Mouse (Mus musculus) liver, embryonic 14.5 days (tissue): ENCODE results near the gene Galnt10. TPM values are rescaled to one million over a fixed set of nuclear protein-coding genes. Genes with fewer than 3 reads are reported as not detected.

Experiments
- ATAC-seq: fragments of 200-750 bp; cut with Nextera tagmentation; 2 replicates; pipeline ENCODE4 v1.8.0; 2017; ENCODE audit warnings: moderate number of reproducible peaks, mild to moderate bottlenecking, moderate library complexity; ENCODE audit not compliant: insufficient read depth
- DNase-seq, 3 experiments: peaks; one replicate each; pipeline ENCODE4 v3.0.0-alpha.2; 2012 to 2013; ENCODE audit warnings: low read depth in 3 of 3, low spot score in 3 of 3
- H3K27ac ChIP-seq: fragments of 300-500 bp; sonication (generic); 2 replicates; pipeline ENCODE4 v1.5.1; 2014; ENCODE audit warnings: moderate library complexity, mild to moderate bottlenecking, control low read depth, inconsistent platforms
- H3K27me3 ChIP-seq: fragments of 300-500 bp; sonication (generic); 2 replicates; pipeline ENCODE4 v1.6.1; 2014; ENCODE audit warnings: mild to moderate bottlenecking, low read length, moderate library complexity; ENCODE audit not compliant: control insufficient read depth, insufficient read depth
- H3K36me3 ChIP-seq: fragments of 300-500 bp; sonication (generic); replicated peaks from 2 replicates; pipeline ENCODE4 v1.6.1; 2014; ENCODE audit warnings: low read depth; ENCODE audit not compliant: control insufficient read depth, insufficient read depth
- H3K4me1 ChIP-seq, 2 experiments: fragments of 200-500 bp in 1 of 2; fragments of 300-500 bp in 1 of 2; sonication (generic) in 1 of 2; replicated peaks; 2 replicates each; pipeline ENCODE4 v1.6.1; 2012 to 2014; ENCODE audit warnings: antibody characterized with exemption in 1 of 2, inconsistent platforms in 1 of 2, low read length in 1 of 2; ENCODE audit not compliant: control insufficient read depth in 2 of 2, insufficient read depth in 2 of 2
- H3K4me2 ChIP-seq: fragments of 300-500 bp; sonication (generic); 2 replicates; pipeline ENCODE4 v1.6.1; 2014; ENCODE audit warnings: low read depth, mild to moderate bottlenecking, control low read depth, moderate library complexity
- H3K4me3 ChIP-seq, 2 experiments: fragments of 200-500 bp in 1 of 2; fragments of 300-500 bp in 1 of 2; sonication (generic) in 1 of 2; 2 replicates each; pipeline ENCODE4 v1.5.1; 2012 to 2014; ENCODE audit warnings: low read depth in 2 of 2, low read length in 2 of 2, mild to moderate bottlenecking in 2 of 2, control low read depth in 1 of 2, inconsistent platforms in 1 of 2, moderate library complexity in 1 of 2; ENCODE audit not compliant: insufficient read depth in 1 of 2
- H3K9ac ChIP-seq: fragments of 300-500 bp; sonication (generic); replicated peaks from 2 replicates; pipeline ENCODE4 v1.6.1; 2014; ENCODE audit warnings: mild to moderate bottlenecking, control low read depth, moderate library complexity
- H3K9me3 ChIP-seq: fragments of 300-500 bp; sonication (generic); 2 replicates; pipeline ENCODE4 v1.6.1; 2016; ENCODE audit warnings: low read length, mixed read lengths; ENCODE audit not compliant: control insufficient read depth
- CTCF ChIP-seq: IDR thresholded peaks from 2 replicates; pipeline ENCODE4 v1.5.1; 2016; ENCODE audit warnings: antibody characterized with exemption, low read depth, control low read depth
- EP300 ChIP-seq: IDR thresholded peaks from 2 replicates; pipeline ENCODE4 v1.6.1; 2016; ENCODE audit warnings: antibody characterized with exemption, low read depth
- WGBS: fragments of 180-500 bp; shearing (Covaris S2); extraction: QIAGEN DNeasy Blood & Tissue Kit; methylation state at CpG from one replicate; pipeline ENCODE4 v1.1.7; 2014; ENCODE audit not compliant: insufficient replicate concordance; 5-methylcytosine and 5-hydroxymethylcytosine counted together
- polyA plus RNA-seq, 2 experiments: library from polyadenylated mRNA; depleted of rRNA in 1 of 2; stranded (reverse) in 1 of 2; unstranded in 1 of 2; fragments of >200 nt; fragmentation: Nextera tagmentation in 1 of 2; extraction: Ambion mirVana in 1 of 2; gene quantifications; 2 replicates each; pipeline versions ENCODE4 v1.2.1 to v1.2.3; 2012 to 2014

Gene Galnt10
- polyA plus RNA-seq, 2 experiments = 13.1 to 13.9 TPM

DNA sequence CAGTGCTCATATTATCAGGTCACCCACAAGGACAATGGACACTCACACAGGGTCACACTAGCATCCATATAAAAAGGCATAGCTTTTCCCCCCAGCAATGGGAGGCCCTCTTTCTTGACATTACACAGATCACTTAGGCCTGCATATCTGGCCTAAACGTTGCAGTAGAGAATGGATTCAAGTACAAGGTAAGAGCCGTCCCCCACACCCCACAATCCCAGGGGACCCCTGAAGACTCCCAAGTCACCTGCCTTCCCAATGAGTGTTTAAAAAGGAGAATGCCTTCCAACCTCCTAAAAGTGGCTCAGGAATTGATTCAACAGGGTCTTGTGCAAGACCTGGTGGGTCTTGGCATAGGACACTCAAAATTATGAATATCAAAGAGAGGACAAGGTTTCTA lies 190.1 kb downstream of the Galnt10 start:
- no peak overlapping the region for H3K4me3 ChIP-seq
- H3K9me3 ChIP-seq = no peaks in the 10 kb centered on the region
- H3K4me1 ChIP-seq = no peaks in the 10 kb centered on the region
- ATAC-seq (no peak), DNase-seq (no peak)
- no peak overlapping the region for H3K9ac ChIP-seq
- no peak overlapping the region for H3K4me2 ChIP-seq
- peaks cover 97% of the 10 kb centered on the region for H3K27me3 ChIP-seq
- WGBS = 18% methylated on average over 2 of the region's 2 CpGs
- no peak overlapping the region for H3K27ac ChIP-seq
- H3K36me3 ChIP-seq = no peaks in the 10 kb centered on the region
- TF ChIP-seq EP300 (no peak), CTCF (no peak)

DNA sequence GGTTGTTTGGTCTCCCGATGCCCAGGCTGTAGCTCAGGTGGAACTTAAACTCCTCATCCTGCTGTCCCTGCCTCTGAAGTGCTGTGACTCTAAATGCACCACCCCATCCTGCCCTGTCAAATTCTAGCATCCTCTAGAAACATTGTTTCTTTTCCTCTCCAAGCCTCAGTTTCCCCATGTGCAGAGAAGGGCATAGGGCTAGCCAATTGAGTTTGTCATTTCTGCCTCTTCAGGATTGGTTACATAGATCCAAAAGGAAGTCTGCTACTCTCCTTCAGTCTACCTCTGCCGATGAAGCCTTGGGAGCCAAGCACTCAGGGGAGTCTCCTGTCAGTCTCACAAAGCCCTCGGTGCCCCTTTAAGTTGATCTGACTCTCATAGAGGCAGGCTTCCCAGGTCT lies 190.7 kb downstream of the Galnt10 start:
- Histone ChIP-seq H3K9ac (no peak overlapping the region), H3K27me3 (peaks cover 97% of the 10 kb centered on the region), H3K27ac (no peak overlapping the region), H3K4me3 (no peak overlapping the region), H3K4me1 (no peaks in the 10 kb centered on the region), H3K4me2 (no peak overlapping the region), H3K36me3 (no peaks in the 10 kb centered on the region), H3K9me3 (no peaks in the 10 kb centered on the region)
- ATAC-seq (no peak), DNase-seq (no peak)
- 9% methylated on average over 3 of the region's 3 CpGs for WGBS
- TF ChIP-seq CTCF (no peak), EP300 (no peak)

- DNase-seq = no peak
- Histone ChIP-seq H3K27ac (no peak overlapping the region), H3K4me1 (no peaks in the 10 kb centered on the region), H3K4me3 (no peak overlapping the region), H3K36me3 (no peaks in the 10 kb centered on the region), H3K9ac (no peak overlapping the region), H3K9me3 (no peaks in the 10 kb centered on the region), H3K27me3 (peaks cover 96% of the 10 kb centered on the region), H3K4me2 (no peak overlapping the region)
- 4% methylated on average over 9 of the region's 9 CpGs for WGBS
- TF ChIP-seq CTCF = no peak
- TF ChIP-seq EP300 = no peak
- no peak for ATAC-seq
Measured at GRCm38 (mm10) chr11:57836401-57836800, 191.2 kb downstream of the Galnt10 start.

Other genes starting within 250 kb of the Galnt10 start
- gene Fam114a2, start 126.8 kb upstream of the Galnt10 start, polyA plus RNA-seq (2012; rRNA removed) = 12.0 and 15.3 TPM in 2 replicates
- 17.6 and 18.8 TPM in 2 replicates for gene Fam114a2, start 126.8 kb upstream of the Galnt10 start, polyA plus RNA-seq (2014; fragmentation: Nextera tagmentation; extraction: Ambion mirVana)
- 4.8 and 5.4 TPM in 2 replicates for gene Mfap3, start 126.8 kb upstream of the Galnt10 start, polyA plus RNA-seq (2012; rRNA removed)
- 10.8 and 11.7 TPM in 2 replicates for gene Mfap3, start 126.8 kb upstream of the Galnt10 start, polyA plus RNA-seq (2014; fragmentation: Nextera tagmentation; extraction: Ambion mirVana)
- 3.9 and 6.6 TPM in 2 replicates for gene Sap30l, start 156.2 kb downstream of the Galnt10 start, polyA plus RNA-seq (2012; rRNA removed)
- gene Sap30l, start 156.2 kb downstream of the Galnt10 start, polyA plus RNA-seq (2014; fragmentation: Nextera tagmentation; extraction: Ambion mirVana) = 4.0 and 5.0 TPM in 2 replicates
- gene Hand1, start 187.4 kb downstream of the Galnt10 start, polyA plus RNA-seq (2012; rRNA removed) = 0.19 and 0.32 TPM in 2 replicates
- 0.18 TPM in 1 of 2 replicates, not detected in the other for gene Hand1, start 187.4 kb downstream of the Galnt10 start, polyA plus RNA-seq (2014; fragmentation: Nextera tagmentation; extraction: Ambion mirVana)